Mouse (Mus musculus): ENCODE results near the gene Akirin2. TPM values are rescaled to one million over a fixed set of nuclear protein-coding genes. Genes with fewer than 3 reads are reported as not detected.

Akirin2 gene
- polyA plus RNA-seq, 1 experiment from 2014 or later, result 46.2 TPM

DNA sequence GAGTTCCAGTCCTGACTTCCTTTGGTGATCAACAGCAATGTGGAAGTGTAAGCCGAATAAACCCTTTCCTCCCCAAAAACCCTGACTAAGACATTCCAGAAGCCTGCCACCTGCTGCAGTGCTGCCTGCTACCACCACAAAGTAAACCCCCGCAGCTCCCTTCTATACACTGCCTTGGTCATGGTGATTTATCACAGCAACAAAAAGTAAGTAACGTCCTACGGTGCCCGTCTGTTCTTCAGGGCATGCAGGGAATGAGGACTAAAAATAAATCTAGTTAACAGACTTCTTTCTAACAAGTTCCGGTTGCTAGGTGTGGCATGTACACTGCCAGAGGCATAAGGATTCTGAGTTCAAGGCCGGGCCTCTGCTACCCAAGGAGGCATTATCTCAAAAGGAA is 31.3 kb downstream of the Akirin2 start:
- Histone ChIP-seq H3K27ac (ENCODE audit: low read length) (no peak overlapping the region), H3K9me3 (ENCODE audit: low read length) (no peaks in the 10 kb centered on the region), H3K4me3 (ENCODE audit: low read depth, low read length) (no peak overlapping the region), H3K36me3 (ENCODE audit: insufficient read depth, low read length) (peaks cover 32% of the 10 kb centered on the region), H3K4me1 (ENCODE audit: insufficient read depth, low read depth, low read length) (no peaks in the 10 kb centered on the region), H3K4me2 (replicated peaks; ENCODE audit: low read depth, low read length) (no peak overlapping the region), H3K9ac (replicated peaks; ENCODE audit: low read depth) (no peak overlapping the region), H3K27me3 (replicated peaks; ENCODE audit: insufficient read depth, low read length) (no peaks in the 10 kb centered on the region)
- WGBS, result 77% methylated on average over 7 of the region's 7 CpGs
- TF ChIP-seq EP300 (IDR thresholded peaks at IDR 0.05), result no peak
- TF ChIP-seq CTCF (IDR thresholded peaks at IDR 0.05), result no peak
- DNase-seq (ENCODE audit: low spot score) (no peak), ATAC-seq (no peak)

- no peak overlapping the region for H3K9ac ChIP-seq (replicated peaks; ENCODE audit: low read depth)
- H3K27ac ChIP-seq (ENCODE audit: low read length), result no peak overlapping the region
- 61% methylated on average over 5 of the region's 5 CpGs for whole genome bisulfite sequencing
Observed at GRCm38 (mm10) chr4:34582476-34582875, 31.7 kb downstream of the Akirin2 start.

GRCm38 (mm10) chr4:34583427-34583826 is 32.7 kb downstream of the Akirin2 start:
- DNase-seq (ENCODE audit: low spot score) (no peak), ATAC-seq (no peak)
- Histone ChIP-seq H3K27ac (ENCODE audit: low read length) (no peak overlapping the region), H3K27me3 (replicated peaks; ENCODE audit: insufficient read depth, low read length) (no peaks in the 10 kb centered on the region), H3K9me3 (ENCODE audit: low read length) (no peaks in the 10 kb centered on the region), H3K4me3 (ENCODE audit: low read depth, low read length) (no peak overlapping the region), H3K4me1 (ENCODE audit: insufficient read depth, low read depth, low read length) (no peaks in the 10 kb centered on the region), H3K4me2 (replicated peaks; ENCODE audit: low read depth, low read length) (no peak overlapping the region), H3K9ac (replicated peaks; ENCODE audit: low read depth) (no peak overlapping the region), H3K36me3 (ENCODE audit: insufficient read depth, low read length) (peaks cover 21% of the 10 kb centered on the region)
- 93% methylated on average over 3 of the region's 3 CpGs for WGBS
- TF ChIP-seq CTCF (IDR thresholded peaks at IDR 0.05) (no peak), EP300 (IDR thresholded peaks at IDR 0.05) (no peak)

More at GRCm38 (mm10) chr4:34582476-34582875, 31.7 kb downstream of the Akirin2 start:
- TF ChIP-seq EP300 (IDR thresholded peaks at IDR 0.05), result no peak
- no peak for TF ChIP-seq CTCF (IDR thresholded peaks at IDR 0.05)
- peak; percentile 26; the same call in 1 of the 2 replicates for ATAC-seq
- DNase-seq (ENCODE audit: low spot score), result no peak
- H3K4me2 ChIP-seq (replicated peaks; ENCODE audit: low read depth, low read length), result no peak overlapping the region
- no peaks in the 10 kb centered on the region for H3K27me3 ChIP-seq (replicated peaks; ENCODE audit: insufficient read depth, low read length)
- no peak overlapping the region for H3K4me3 ChIP-seq (ENCODE audit: low read depth, low read length)
- peaks cover 29% of the 10 kb centered on the region for H3K36me3 ChIP-seq (ENCODE audit: insufficient read depth, low read length)
- no peaks in the 10 kb centered on the region for H3K4me1 ChIP-seq (ENCODE audit: insufficient read depth, low read depth, low read length)
- no peaks in the 10 kb centered on the region for H3K9me3 ChIP-seq (ENCODE audit: low read length)

DNA sequence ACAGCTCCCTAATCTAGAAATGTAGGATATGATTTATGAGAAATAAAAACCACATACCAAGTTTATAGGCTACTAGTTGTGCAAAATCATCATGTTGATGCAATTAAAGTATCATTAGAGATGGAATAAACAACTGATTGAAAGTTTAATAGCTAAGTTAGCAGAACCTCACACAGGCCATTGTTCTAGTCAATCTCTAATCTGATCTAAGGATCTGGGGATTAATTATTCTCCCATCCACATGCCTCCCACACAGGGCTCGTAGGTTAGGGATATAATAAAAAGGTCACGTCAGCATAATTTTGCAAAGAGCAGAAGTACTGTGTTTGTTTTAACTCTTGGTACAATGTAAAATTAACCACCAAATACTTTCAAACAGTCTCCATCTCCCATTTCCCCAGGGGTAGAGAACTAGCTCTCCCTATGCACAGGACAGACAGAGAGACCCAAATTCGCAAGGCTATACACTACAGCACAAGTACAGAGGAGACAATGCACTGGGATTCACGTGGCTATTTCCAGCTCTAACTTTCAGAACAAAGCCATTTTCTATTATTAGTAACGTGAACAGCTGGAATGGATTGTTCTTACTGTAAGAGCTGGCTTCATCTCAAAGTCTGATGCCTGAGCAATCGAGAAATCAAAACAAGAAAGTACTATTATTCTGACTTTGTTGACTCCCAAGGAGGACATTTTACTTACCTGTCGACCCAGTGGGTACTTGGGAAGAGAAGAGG is 34.3 kb downstream of the Akirin2 start:
- Histone ChIP-seq H3K27me3 (replicated peaks; ENCODE audit: insufficient read depth, low read length) (no peaks in the 10 kb centered on the region), H3K36me3 (ENCODE audit: insufficient read depth, low read length) (peaks cover 21% of the 10 kb centered on the region), H3K4me2 (replicated peaks; ENCODE audit: low read depth, low read length) (no peak overlapping the region), H3K4me1 (ENCODE audit: insufficient read depth, low read depth, low read length) (no peaks in the 10 kb centered on the region), H3K9me3 (ENCODE audit: low read length) (no peaks in the 10 kb centered on the region), H3K27ac (ENCODE audit: low read length) (no peak overlapping the region), H3K4me3 (ENCODE audit: low read depth, low read length) (no peak overlapping the region), H3K9ac (replicated peaks; ENCODE audit: low read depth) (no peak overlapping the region)
- ATAC-seq (no peak), DNase-seq (ENCODE audit: low spot score) (peak; percentile 27)
- WGBS, result 57% methylated on average over 7 of the region's 7 CpGs
- TF ChIP-seq EP300 (IDR thresholded peaks at IDR 0.05) (no peak), CTCF (IDR thresholded peaks at IDR 0.05) (no peak)

DNA sequence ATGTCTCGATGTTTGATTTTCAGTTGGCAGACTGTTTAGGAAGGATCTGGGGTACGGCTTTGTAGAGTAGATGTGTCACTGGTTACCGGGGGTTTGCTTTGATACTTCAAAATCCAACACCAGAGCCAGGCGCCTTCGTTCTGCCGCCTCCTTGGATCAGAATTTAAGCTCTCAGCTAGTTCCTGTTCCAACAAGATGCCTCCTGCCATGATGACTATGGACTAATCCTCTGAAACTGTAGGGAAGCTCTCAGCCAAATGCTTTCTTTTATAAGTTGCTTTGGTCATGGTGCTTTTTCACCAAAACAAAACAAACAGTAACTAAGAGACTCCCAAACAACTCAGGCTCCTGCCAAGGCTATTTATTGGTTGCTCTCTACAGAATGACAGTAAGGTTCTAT is 52.4 kb downstream of the Akirin2 start:
- Histone ChIP-seq H3K9me3 (ENCODE audit: low read length) (no peaks in the 10 kb centered on the region), H3K27ac (ENCODE audit: low read length) (no peak overlapping the region), H3K36me3 (ENCODE audit: insufficient read depth, low read length) (0 out of 2 replicates have a peak, but pooled peaks cover 3% of the 10 kb centered on the region), H3K9ac (replicated peaks; ENCODE audit: low read depth) (no peak overlapping the region), H3K4me3 (ENCODE audit: low read depth, low read length) (no peak overlapping the region), H3K27me3 (replicated peaks; ENCODE audit: insufficient read depth, low read length) (no peaks in the 10 kb centered on the region), H3K4me2 (replicated peaks; ENCODE audit: low read depth, low read length) (no peak overlapping the region), H3K4me1 (ENCODE audit: insufficient read depth, low read depth, low read length) (no peaks in the 10 kb centered on the region)
- TF ChIP-seq EP300 (IDR thresholded peaks at IDR 0.05) (no peak), CTCF (IDR thresholded peaks at IDR 0.05) (no peak)
- ATAC-seq (no peak), DNase-seq (ENCODE audit: low spot score) (no peak)
- WGBS, result 95% methylated on average over 6 of the region's 6 CpGs

- Histone ChIP-seq H3K36me3 (ENCODE audit: insufficient read depth, low read length) (0 out of 2 replicates have a peak, but pooled peaks cover 8% of the 10 kb centered on the region), H3K9ac (replicated peaks; ENCODE audit: low read depth) (no peak overlapping the region), H3K4me1 (ENCODE audit: insufficient read depth, low read depth, low read length) (no peaks in the 10 kb centered on the region)
Observed at GRCm38 (mm10) chr4:34606658-34607057, 55.9 kb downstream of the Akirin2 start.

More at GRCm38 (mm10) chr4:34606658-34607057, 55.9 kb downstream of the Akirin2 start:
- DNase-seq (ENCODE audit: low spot score) (no peak), ATAC-seq (no peak)
- no peak overlapping the region for H3K4me2 ChIP-seq (replicated peaks; ENCODE audit: low read depth, low read length)
- WGBS, result 92% methylated on average over 10 of the region's 10 CpGs
- no peaks in the 10 kb centered on the region for H3K27me3 ChIP-seq (replicated peaks; ENCODE audit: insufficient read depth, low read length)
- H3K27ac ChIP-seq (ENCODE audit: low read length), result no peak overlapping the region
- TF ChIP-seq EP300 (IDR thresholded peaks at IDR 0.05) (no peak), CTCF (IDR thresholded peaks at IDR 0.05) (no peak)
- no peak overlapping the region for H3K4me3 ChIP-seq (ENCODE audit: low read depth, low read length)
- no peaks in the 10 kb centered on the region for H3K9me3 ChIP-seq (ENCODE audit: low read length)
